Comparison of ENCODE assay signal across 8 mouse cellular contexts in genomic region chr7:78568411-78569254, GRCm38 (mm10).
DNase-seq lines count a peak whose midpoint lies in the region; ATAC-seq and TF ChIP-seq lines count a peak whose summit lies in the region.

No protein-coding gene starts in this region.

- H3K9me3 ChIP-seq in forebrain, postnatal 0 days (ENCODE audit: low read length) = no peaks in the 10 kb centered on the region
- H3K9me3 ChIP-seq in hindbrain, embryonic 14.5 days (ENCODE audit: control insufficient read depth, low read length) = no peaks in the 10 kb centered on the region
- no peaks in the 10 kb centered on the region for H3K9me3 ChIP-seq in midbrain, embryonic 12.5 days

- no peaks in the 10 kb centered on the region for H3K36me3 ChIP-seq in forebrain, postnatal 0 days (ENCODE audit: insufficient read depth)
- H3K36me3 ChIP-seq in hindbrain, embryonic 14.5 days (replicated peaks; ENCODE audit: control insufficient read depth, insufficient read depth) = no peaks in the 10 kb centered on the region
- no peaks in the 10 kb centered on the region for H3K36me3 ChIP-seq in midbrain, embryonic 12.5 days
- H3K36me3 ChIP-seq in small intestine, adult 2 months (ENCODE audit: control insufficient read depth, insufficient read depth, low read length) = no peaks in the 10 kb centered on the region

- TF ChIP-seq CTCF in cerebellum, adult 2 months (IDR thresholded peaks at IDR 0.05; ENCODE audit: borderline replicate concordance, insufficient read depth, low read depth, low read length) = peak; percentile 88
- peak; percentile 92 for TF ChIP-seq CTCF in forebrain, postnatal 0 days (IDR thresholded peaks at IDR 0.05; ENCODE audit: low read depth)
- peak; percentile 68; the same call in 1 of the 2 replicates for TF ChIP-seq CTCF in small intestine, adult 2 months (IDR thresholded peaks at IDR 0.05; ENCODE audit: extremely low read depth, insufficient read length, insufficient replicate concordance, low read depth, low read length)

- TF ChIP-seq POLR2A in cerebellum, adult 2 months (IDR thresholded peaks at IDR 0.05; ENCODE audit: borderline replicate concordance, insufficient read depth, low read length) = no peak
- TF ChIP-seq POLR2A in small intestine, adult 2 months (IDR thresholded peaks at IDR 0.05; ENCODE audit: low read depth, low read length) = no peak

- no peaks in the 10 kb centered on the region for H3K27me3 ChIP-seq in cerebellum, adult 2 months (ENCODE audit: control insufficient read depth, insufficient read depth, low read length)
- no peaks in the 10 kb centered on the region for H3K27me3 ChIP-seq in forebrain, postnatal 0 days (ENCODE audit: insufficient read depth, low read length)
- H3K27me3 ChIP-seq in hindbrain, embryonic 14.5 days (ENCODE audit: control insufficient read depth, insufficient read depth, low read length) = no peaks in the 10 kb centered on the region
- H3K27me3 ChIP-seq in midbrain, embryonic 12.5 days = peaks cover 14% of the 10 kb centered on the region; the same call in 1 of the 2 replicates
- H3K27me3 ChIP-seq in small intestine, adult 2 months (ENCODE audit: control insufficient read depth, insufficient read depth, low read length) = no peaks in the 10 kb centered on the region

- H3K4me2 ChIP-seq in forebrain, postnatal 0 days (ENCODE audit: low read depth) = peak overlapping the region; percentile 42
- H3K4me2 ChIP-seq in hindbrain, embryonic 14.5 days (replicated peaks) = peak overlapping the region; percentile 42
- peak overlapping the region; percentile 44 for H3K4me2 ChIP-seq in midbrain, embryonic 12.5 days (replicated peaks)

- peak overlapping the region; percentile 43 for H3K4me3 ChIP-seq in cerebellum, adult 2 months (replicated peaks; ENCODE audit: insufficient read depth, low read depth, low read length)
- 0 out of 2 replicates have a peak overlapping the region, but pooled peaks have one; percentile 16 for H3K4me3 ChIP-seq in forebrain, postnatal 0 days (ENCODE audit: low read depth, low read length)
- no peak overlapping the region for H3K4me3 ChIP-seq in hindbrain, embryonic 14.5 days (replicated peaks; ENCODE audit: low read length)
- H3K4me3 ChIP-seq in midbrain, embryonic 12.5 days = peak overlapping the region; percentile 12; the same call in 1 of the 2 replicates
- H3K4me3 ChIP-seq in small intestine, adult 2 months (ENCODE audit: low read depth, low read length) = no peak overlapping the region

- H3K27ac ChIP-seq in cerebellum, adult 2 months (ENCODE audit: insufficient read depth, low read length) = peak overlapping the region; percentile 75
- no peak overlapping the region for H3K27ac ChIP-seq in forebrain, postnatal 0 days (ENCODE audit: low read depth, low read length)
- no peak overlapping the region for H3K27ac ChIP-seq in hindbrain, embryonic 14.5 days
- H3K27ac ChIP-seq in midbrain, embryonic 12.5 days (replicated peaks) = no peak overlapping the region
- H3K27ac ChIP-seq in small intestine, adult 2 months (ENCODE audit: insufficient read depth, low read depth, low read length) = no peak overlapping the region

- peaks cover 51% of the 10 kb centered on the region for H3K4me1 ChIP-seq in cerebellum, adult 2 months (ENCODE audit: control insufficient read depth, insufficient read depth, low read length)
- peaks cover 16% of the 10 kb centered on the region; the same call in 1 of the 2 replicates for H3K4me1 ChIP-seq in forebrain, postnatal 0 days (ENCODE audit: insufficient read depth)
- H3K4me1 ChIP-seq in hindbrain, embryonic 14.5 days (replicated peaks; ENCODE audit: control insufficient read depth, insufficient read depth, low read length) = peaks cover 11% of the 10 kb centered on the region
- H3K4me1 ChIP-seq in midbrain, embryonic 12.5 days = peaks cover 9% of the 10 kb centered on the region
- no peaks in the 10 kb centered on the region for H3K4me1 ChIP-seq in small intestine, adult 2 months (ENCODE audit: control insufficient read depth, insufficient read depth, insufficient read length, low read length)

- DNase-seq in left cerebral cortex, adult 18-20 months (ENCODE audit: low spot score in 2 of 2) = peak; percentile 74 to 77
- no peak for DNase-seq in left cerebral cortex, adult 8-10 months (ENCODE audit: low spot score in 2 of 2)
- peak; percentile 89 to 91 for DNase-seq in cerebellum, adult 2 months
- DNase-seq in forebrain, postnatal 0 days = peak; percentile 86
- peak; percentile 82 for DNase-seq in hindbrain, embryonic 14.5 days (ENCODE audit: low spot score)
- DNase-seq in left cerebral cortex, postnatal 10 days (ENCODE audit: extremely low spot score in 1 of 2, low spot score in 2 of 2) = peak; percentile 68 to 76

- peak; percentile 77 for ATAC-seq in forebrain, postnatal 0 days
- peak; percentile 41; the same call in 1 of the 2 replicates for ATAC-seq in hindbrain, embryonic 14.5 days (ENCODE audit: low FRiP score)
- ATAC-seq in midbrain, embryonic 12.5 days (ENCODE audit: low FRiP score, low read depth) = peak; percentile 73

- intact Hi-C loops in left cerebral cortex, postnatal 10 days (cut with DNase I) = loop anchor here (10.0 kb wide), 1 partner anchor 384 kb away; no protein-coding TSS in a partner anchor

- 5% methylated on average over 16 of the region's 16 CpGs for WGBS in cerebellum, adult 2 months
- 13% methylated on average over 16 of the region's 16 CpGs for WGBS in forebrain, postnatal 0 days
- 13% methylated on average over 16 of the region's 16 CpGs for WGBS in hindbrain, embryonic 14.5 days
- 14% methylated on average over 16 of the region's 16 CpGs for WGBS in midbrain, embryonic 12.5 days
- 16% methylated on average over 16 of the region's 16 CpGs for WGBS in small intestine, adult 2 months

- H3K9ac ChIP-seq in forebrain, postnatal 0 days = 0 out of 2 replicates have a peak overlapping the region, but pooled peaks have one; percentile 14
- no peak overlapping the region for H3K9ac ChIP-seq in hindbrain, embryonic 14.5 days
- H3K9ac ChIP-seq in midbrain, embryonic 12.5 days (replicated peaks) = no peak overlapping the region

Comparison
In these comparisons a context has a peak if more than half of its experiments do, and no peak if none do; other contexts are left out.
1. DNase-seq: peak in left cerebral cortex, adult 18-20 months (2 of 2), cerebellum, adult 2 months (2 of 2), forebrain, postnatal 0 days (single experiment), hindbrain, embryonic 14.5 days (single experiment) and left cerebral cortex, postnatal 10 days (2 of 2); none in left cerebral cortex, adult 8-10 months (0 of 2).
2. H3K4me3 ChIP-seq: peak in cerebellum, adult 2 months (single experiment), forebrain, postnatal 0 days (single experiment) and midbrain, embryonic 12.5 days (single experiment); none in hindbrain, embryonic 14.5 days (single experiment) and small intestine, adult 2 months (single experiment).
3. Peak in every context shown above with its lines, with median percentiles within 50 percentile points of each other: CTCF ChIP-seq, ATAC-seq and H3K4me2 ChIP-seq.